Mouse (Mus musculus): Measurements from ENCODE around the gene Zic5.
"Not testable (repeated sequence)": the region's sequence is repeated elsewhere in the genome, so short reads cannot be mapped to it uniquely, and the experiment has no call there.

Gene Zic5

GRCm38 (mm10) chr14:122463734-122464341 is 1.6 kb downstream of the Zic5 start:
- DNase-seq (ENCODE audit: low spot score): not testable (repeated sequence)

DNA sequence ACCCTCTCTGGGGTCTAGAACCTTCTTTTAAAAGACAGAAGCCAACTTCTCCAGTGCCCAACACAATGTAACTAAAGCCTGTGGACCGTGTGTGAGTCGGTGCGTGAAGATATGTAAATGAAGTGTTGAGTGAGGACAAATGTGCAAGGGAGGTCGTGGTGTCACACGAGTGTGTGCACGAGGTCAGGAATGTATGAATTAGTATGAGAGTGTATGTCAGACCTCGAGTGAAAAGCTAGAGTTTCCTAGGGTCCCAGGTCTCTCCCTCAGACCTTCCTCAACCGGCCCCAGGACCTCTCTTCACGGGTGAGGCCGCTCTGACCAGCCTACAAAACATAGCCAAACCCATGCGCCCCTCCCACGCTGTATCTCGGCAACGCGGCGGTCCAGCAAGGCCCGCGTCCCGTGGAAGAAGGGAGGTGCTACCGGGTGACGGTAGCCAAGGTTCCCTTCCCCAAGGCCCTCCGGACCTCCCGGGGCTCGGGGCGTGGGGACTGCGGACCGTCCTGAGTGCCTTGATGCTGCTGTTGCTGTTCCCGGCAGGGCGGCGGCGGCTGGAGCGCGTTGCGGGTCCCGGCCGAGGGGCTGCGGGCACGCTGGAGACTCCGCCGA is 2.3 kb downstream of the Zic5 start:
- DNase-seq (ENCODE audit: low spot score): no peak

GRCm38 (mm10) chr14:122462689-122463079 is 2.8 kb downstream of the Zic5 start:
- DNase-seq (ENCODE audit: low spot score): no peak

DNA sequence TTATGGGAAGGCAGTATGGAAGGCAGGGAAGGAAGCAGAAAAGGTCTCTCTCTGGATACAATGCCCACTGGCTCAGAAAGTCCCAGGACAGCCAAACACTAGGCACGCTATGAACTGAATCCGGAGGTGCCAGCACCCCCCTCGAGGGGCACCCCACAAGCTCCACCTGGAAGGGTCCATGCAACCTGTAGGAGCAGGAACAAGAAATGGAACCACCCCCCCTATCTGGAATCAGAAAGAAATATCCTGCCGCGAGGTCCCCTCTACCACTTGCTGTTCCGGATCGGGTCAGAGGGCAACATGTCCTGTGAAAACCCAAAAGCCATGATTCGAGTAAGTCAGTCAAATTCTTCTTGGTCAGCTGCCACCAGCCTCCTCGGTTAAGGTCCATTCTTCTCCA is 3.5 kb downstream of the Zic5 start:
- DNase-seq (ENCODE audit: low spot score): no peak

GRCm38 (mm10) chr14:122461500-122461899 is 4.0 kb downstream of the Zic5 start:
- no peak for DNase-seq (ENCODE audit: low spot score)

DNA sequence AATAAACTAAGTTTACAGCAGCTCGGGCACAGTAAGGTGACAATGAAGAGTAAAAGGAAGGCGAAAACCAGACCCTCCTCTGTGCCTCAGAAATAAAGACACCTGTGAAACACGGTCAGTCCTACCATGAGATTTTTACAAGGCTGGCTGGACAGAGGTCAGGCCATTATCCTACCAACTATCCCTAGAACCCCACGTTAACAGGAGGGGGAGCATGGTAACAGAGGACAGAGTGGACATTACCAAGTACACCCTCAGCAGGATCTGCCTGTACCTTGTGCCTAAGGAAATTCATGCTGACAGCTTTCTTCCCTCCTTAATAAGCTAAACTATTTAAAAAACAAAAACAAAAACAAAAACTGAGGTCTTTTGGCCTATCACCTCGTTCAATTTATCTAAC is 5.3 kb downstream of the Zic5 start:
- no peak for DNase-seq (ENCODE audit: low spot score)

- DNase-seq (ENCODE audit: low spot score): no peak
These were observed 5.7 kb downstream of the Zic5 start for GRCm38 (mm10) chr14:122459776-122460175.

GRCm38 (mm10) chr14:122459332-122459731 is 6.1 kb downstream of the Zic5 start:
- DNase-seq (ENCODE audit: low spot score): not testable (repeated sequence)

- no peak for DNase-seq (ENCODE audit: low spot score)
These were observed 9.9 kb downstream of the Zic5 start for GRCm38 (mm10) chr14:122455562-122455958.

DNA sequence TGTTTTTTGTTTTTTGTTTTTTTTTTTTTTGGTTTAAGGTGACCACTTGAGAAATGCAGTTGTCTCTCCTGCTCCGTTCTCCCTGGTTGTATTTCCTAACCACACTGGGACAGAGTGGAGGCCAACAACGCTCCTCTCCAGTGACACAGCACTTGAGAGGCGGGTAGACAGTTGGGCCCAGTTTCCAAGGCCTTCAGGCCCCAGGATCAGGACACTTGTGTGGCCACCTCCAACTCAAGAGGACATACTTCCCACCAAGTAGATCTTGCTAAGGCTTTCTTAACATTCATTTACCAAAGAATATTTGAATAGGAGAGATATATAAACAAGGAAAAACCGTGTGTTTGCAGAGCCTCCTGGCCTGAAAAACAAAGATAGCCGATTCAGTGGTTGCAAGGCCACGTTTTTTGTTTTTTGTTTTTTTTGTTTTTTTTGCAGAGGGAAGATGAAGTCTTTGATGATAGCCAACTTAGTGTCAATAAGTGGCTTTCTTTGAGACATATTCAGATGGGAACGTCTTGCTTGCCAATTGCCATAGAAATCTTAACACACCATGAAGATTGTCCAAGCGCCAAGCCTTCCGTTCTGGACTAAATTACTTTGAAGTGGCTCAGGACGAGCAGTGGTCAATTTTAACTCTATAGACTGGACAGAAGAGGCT is 10.4 kb downstream of the Zic5 start:
- DNase-seq (ENCODE audit: low spot score): no peak

DNA sequence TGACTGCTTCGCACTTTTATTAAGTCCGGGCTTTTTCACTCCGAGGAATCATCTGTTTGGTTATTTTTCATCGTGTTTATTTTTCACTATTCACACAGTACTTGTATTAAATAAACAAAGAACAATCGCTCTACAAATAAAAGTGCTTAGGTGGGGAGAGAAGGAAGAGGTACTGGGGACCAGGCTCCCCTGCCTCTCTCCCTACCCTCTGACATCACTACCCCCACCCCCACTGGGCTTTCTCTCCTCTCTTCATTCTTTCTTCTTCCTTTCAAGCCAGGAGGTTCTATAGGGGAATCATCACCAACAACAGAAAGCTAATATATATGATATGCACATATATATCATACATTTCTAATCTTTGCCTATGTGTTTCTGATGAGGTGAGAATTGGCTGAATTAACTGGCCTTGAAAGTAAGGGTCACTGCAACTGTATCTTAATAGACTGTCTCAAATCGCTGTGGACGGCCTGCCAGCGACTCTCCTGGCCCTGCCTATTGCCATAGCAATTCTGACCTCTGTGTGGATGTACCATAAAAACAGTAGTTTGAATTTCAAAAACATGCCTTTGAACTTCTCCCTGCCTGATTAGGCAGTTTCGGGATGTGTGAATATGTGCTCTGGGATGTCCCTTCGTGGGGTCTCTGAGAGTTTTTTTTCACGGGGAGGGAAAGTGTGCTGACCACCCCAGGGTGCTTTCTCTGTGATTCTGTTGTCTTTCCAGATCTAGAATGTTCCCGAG is 11.3 kb downstream of the Zic5 start:
- no peak for DNase-seq (ENCODE audit: low spot score)

DNA sequence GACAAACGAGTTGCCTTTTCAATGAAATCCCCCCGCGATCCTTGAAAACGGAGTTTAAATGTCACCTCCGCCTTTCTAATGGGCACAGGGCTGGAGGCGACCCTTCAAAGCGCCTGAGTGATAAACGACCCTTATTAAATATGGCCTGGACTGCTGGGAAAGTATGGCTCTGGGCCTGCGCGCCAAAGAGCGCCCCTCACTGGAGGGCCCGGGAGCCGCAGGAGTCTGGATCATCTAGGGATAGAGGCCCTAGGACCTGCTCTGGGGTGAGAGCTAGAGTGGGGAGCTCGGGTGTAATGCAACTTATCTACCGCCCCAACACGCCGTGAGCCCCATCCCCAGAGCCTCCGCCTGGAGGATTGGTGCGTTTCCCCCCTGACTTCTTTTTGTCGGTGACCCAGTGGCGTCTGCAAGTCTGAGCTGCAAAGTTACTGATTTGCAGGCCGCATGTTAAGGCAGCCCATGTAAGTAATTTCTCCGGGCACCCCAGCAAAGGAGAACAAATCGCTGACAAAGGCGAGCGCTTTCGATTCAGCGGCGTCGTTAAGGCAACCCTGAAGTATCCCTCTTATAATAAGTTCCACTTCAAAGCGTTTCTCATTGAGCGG is 12.0 kb downstream of the Zic5 start:
- DNase-seq (ENCODE audit: low spot score): no peak

DNA sequence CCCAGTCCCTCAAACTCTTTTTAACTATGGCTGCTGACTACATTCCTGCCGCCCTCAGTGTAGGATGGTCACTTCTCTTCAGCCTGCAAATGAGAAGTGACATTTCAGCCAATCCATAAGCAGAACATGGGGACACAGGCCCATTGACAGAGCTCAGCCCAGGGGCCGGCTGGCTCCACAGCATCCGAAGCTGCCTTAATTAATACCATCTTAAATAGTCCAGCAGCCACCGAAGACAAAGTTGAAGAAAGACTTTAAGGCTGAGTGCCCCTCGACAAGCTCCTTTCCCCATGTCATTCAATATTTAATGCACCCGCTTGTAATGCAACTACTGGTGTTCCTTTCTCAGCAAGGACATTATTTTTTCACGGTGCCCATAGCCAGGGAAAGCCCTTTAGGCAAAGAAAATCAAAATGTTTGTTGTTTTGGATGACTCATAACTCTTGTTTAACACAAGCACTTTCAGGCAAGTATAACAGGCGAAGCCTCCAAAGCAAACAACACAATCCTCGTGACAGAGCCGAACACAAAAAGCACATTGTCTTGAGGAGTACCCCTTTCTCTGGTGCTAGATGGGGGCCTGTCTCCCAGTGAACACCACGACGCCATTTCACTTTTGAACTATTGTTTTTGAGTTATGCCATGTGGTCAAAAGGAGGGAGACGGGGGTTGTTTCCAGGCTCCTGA is 12.6 kb downstream of the Zic5 start:
- DNase-seq (ENCODE audit: low spot score): no peak

DNA sequence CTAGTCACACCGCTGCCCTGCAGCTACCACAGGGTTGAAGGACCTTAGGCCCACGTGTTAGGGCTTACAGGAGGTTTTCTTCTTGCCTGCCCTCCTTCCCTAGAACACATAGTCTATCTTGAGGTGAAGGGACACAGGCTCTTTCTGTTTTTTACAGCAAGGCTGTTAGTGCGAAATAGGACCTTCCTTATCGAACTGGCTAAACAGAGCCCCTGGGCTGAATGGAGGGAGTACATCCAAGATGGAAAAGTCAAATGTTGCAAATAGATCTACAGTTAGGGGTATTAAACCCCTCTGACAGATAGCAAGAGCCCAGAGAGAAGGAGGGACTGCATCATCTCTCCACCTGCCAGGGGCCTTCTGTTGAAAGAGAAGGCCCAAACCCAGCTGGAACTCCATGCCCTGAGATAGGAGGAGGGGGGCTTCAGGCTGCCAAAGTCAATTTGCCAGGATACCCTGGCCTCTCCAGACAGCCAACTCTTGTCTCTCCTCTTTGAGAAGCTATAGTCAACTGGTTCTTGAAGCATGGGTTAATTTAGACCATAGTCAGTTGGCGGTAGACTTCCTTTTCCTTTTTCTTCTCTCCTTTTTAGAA is 13.8 kb downstream of the Zic5 start:
- DNase-seq (ENCODE audit: low spot score): no peak

DNA sequence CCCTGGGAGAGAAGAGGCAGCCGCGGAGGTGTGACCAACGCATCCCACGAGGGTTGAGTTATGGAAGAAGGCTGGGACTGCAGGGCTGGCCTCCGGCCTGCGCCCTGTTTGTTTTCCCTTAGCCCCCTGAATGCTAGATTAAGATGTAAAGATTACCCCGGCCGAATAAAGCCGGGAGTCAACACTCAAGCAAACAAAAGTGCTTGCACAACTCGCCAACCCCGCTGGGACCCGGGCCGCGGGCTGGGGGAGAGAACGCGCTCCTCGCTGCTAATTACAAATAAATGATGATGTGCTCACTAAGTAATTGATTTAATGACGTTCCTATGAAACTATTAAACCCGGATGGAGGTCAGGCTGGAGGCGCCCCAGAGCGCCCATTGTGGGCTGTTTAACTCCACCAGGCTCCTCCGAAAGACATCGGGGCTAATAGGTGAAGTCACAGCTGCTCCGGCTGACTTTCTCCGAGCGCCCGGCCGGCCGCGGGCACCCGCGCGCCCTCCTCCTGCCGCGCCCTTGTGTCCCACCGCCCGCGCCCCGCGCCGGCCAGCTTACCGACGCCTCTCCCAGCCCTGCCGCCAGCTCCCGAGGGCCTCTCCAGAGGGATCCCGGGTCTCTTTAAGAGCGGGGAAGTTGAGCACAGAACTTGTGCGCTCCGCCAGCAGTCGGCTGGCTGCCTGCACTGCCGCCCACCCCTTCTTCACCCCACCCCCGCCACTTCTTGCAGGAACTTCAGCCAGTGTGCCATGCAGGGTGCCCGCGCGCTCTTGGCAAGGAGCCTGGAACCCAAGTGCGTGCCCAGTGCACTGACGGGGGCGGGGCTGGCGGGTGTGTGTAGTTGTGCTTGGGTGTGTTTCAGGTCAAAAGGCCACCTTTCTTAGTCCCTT is 14.7 kb downstream of the Zic5 start, which contains the start of gene Gm5089:
Gene Gm5089, minus strand, starts transcription at position 620 of the 887 bp plus-strand sequence.
- no peak for DNase-seq (ENCODE audit: low spot score)

GRCm38 (mm10) chr14:122449601-122450495 is 15.6 kb downstream of the Zic5 start:
- no peak for DNase-seq (ENCODE audit: low spot score)

- no peak for DNase-seq (ENCODE audit: low spot score)
These were observed 28.6 kb downstream of the Zic5 start for GRCm38 (mm10) chr14:122436850-122437249.

DNA sequence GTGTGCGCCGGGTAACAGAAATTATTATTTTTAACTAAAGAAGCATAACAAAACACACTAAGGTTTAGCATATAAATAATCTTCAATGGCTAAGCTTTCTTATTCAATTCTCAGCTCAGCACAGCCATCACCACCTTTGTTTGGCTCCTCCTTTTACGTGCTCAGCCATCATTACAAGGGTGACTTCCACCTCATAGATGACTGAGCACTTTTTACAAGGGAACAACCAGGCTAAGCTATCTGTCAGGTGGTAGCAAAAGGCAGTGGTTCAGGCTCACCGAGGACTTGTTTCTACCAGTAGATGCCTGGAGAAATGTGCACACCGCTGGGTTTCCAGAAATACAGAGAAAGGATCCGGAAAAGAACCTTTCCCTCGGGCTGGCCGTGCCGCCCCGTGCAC is 31.4 kb downstream of the Zic5 start:
- no peak for DNase-seq (ENCODE audit: low spot score)

DNA sequence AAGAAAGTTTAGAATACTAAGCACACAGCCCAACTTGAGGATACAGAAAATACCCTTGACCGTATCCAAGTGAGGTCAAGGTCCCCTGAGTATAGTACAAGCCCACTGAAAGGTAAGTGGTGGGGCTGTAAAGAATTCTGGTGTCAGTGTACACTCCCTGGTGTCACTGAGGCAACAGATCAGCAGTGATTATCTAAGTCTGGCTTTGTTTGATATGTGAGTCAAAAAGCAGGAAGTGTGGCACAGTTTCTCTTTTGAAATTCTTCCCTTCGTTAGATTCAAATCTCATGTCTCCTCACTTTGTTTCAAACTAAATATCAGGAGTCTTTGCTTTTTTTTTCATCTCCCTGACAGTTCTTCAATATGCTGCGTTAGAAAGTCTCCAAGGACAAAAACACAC is 32.9 kb downstream of the Zic5 start:
- no peak for DNase-seq (ENCODE audit: low spot score)
